Mouse (Mus musculus) adrenal gland (tissue): Measurements from ENCODE around the gene Ccz1.

ENCODE experiments used
- intact Hi-C: fragments of 180-260 bp; cut with DNase I; formaldehyde crosslinking; loops from one replicate; pipeline ENCODE4 v1.15.1; 2025

The Ccz1 gene

DNA sequence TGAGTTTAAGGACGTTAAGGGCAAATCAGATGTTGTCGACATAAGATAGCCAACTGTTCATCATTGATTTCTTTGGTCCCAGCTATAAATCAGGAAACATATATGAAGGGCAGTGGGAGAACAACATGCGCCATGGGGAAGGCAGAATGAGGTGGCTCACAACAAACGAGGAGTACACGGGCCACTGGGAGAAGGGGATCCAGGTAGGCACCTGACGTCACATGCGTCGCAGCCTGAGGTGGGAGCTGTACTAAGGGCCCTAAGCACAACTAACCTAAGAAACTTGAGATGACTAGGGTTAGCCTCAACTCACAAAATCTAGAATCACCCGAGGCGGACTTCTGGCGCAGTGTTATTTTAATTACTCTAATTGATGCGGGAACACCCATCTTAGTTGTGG is 66.3 kb downstream of the Ccz1 start:
- intact Hi-C loops, result no loop called here

- intact Hi-C loops, result no loop called here
Observed at GRCm38 (mm10) chr5:143943231-143944125, 71.2 kb downstream of the Ccz1 start.

DNA sequence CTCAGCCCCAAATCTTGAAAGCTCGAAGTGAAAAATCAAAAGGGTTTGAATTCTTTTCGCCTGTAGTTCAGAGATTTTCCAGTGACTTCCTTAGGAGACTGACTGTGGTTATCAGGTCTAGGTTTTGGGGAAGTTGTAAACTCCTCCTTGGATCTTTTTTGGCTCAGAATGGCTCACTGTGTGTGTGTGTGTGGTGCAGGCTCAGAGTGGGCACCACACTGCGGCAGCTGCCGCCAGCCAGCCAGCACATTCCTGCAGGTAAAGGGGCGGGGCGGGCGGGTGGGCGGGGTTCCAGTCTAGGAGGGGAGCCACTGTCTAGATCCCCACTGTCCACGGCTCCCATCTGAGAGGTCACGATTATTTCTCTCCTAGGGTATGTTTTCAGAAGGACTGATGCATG is 73.1 kb downstream of the Ccz1 start:
- intact Hi-C loops, result no loop called here
